Mouse (Mus musculus) adrenal gland, postnatal 36 days (tissue): ENCODE results near the gene Fam136a. TPM values are rescaled to one million over a fixed set of nuclear protein-coding genes. Genes with fewer than 3 reads are reported as not detected.

Experiments used
- DNase-seq, 2 experiments: peaks; one replicate each; pipeline ENCODE4 v3.0.0; 2021; ENCODE audit warnings: mixed read lengths in 1 of 2
- total RNA-seq, 2 experiments: library from RNA; stranded (reverse); gene quantifications; 2 replicates each; pipeline ENCODE4 v1.2.3; 2021

Fam136a gene
- total RNA-seq, 2 experiments from 2014 or later: 70.1 to 117 TPM

DNA sequence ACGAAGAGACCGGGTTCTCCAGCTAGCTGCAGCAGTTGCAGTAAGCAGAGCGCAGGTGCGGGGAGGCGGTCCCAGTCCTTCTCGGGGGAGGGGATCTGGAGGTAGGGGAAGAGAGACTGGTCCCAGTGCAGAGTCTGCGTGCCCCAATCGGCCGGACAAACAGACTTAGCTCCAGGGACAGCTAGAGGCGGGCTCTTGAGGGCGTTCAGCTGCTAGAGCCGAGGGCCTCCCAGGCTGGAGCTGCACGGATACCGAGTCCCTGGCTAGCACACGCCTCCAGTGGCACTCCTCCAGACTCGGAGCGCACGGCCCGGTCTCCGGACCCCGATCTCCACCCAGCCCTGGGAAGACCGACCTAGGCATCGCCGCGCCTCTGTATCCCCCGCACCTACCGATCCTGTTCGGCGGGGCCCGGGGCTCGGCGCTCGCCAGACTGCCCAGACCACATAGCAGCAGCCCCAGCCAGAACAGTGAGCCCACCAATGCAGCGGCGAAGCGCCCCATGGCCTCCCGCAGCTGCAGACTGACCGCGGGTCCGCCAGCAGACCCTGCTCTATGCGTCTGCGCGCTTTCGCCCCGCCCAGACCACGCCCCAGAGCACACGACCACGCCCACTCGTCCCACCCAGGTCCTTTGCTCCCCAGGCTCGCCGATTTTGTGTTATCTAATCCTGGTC, 31.3 kb downstream of the Fam136a start, which contains the start of gene Pcyox1:
Gene Pcyox1 (minus strand): TSS at position 574 of the 676 bp plus-strand sequence.
- DNase-seq: peak; percentile 92 to 93

DNA sequence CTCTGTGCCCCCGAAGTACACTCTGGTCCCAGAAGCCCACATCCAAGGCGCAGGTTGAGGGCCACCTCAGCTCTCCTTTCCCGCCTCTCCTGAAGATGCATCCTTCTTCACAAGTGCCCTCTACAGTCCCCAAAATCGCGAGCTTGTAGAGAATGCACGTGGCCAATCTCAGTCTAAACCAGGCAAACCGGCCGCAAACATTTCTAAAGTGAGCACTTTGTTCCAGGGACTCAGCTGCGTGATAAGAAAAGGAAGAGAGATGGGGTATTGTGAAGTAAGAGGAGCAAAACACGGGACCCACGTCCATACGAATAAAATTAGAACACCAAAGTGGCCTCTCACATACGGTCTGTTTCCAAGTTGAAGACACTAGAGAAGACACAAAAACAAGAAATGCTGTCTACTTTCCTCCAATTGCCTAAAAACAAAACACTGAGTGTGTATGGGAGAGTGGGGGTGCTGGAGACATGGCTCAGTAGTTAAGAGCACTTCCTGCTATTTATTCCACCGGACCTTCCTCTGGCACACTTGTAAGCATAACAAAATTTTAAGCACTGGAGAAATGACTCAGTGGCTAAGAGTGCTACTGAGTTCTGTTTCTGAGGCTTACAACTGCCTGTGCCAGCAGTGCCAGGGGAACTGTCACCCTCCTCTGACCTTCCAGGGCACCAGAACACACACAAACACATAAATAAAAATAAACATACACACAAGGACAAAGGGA, 32.0 kb downstream of the Fam136a start:
- no peak for DNase-seq

DNA sequence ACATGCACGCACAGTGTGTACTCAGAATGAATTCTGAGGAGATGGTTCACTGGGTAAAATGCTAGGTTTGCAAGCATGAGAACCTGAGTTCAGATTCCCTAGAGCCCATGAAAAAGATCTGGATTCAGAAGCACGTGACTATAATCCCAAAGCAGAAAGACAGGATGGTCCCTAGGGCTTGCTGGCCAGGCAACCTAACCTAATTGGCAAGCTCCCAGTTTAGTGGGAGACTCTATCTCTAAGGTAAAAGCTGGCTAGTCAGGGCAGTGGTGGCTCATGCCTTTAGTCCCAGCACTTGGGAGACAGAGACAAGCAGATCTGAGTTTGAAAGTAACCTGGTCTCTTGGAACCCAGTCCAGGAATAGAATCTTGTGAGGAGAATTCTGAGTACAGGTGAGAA, 33.5 kb downstream of the Fam136a start:
- DNase-seq: no peak

DNA sequence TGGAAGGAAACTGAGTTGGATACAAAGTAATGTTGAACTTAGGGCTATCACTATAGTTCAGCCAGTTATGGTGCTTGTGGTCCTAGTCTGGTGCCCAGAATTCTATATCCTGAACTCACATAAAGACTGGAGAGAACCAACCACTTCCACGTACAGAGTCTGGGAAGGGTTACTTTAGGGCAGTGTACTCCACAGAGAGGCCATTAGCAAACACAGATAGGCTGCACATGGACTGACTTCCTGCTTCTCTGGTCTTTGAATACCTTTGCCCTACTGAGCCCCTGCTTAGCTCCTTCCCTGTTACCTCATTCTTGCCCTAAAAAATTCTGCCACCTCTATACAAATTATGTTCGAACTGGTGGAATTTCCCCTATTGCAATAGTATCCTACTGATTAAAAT, 34.5 kb downstream of the Fam136a start:
- DNase-seq: no peak

DNA sequence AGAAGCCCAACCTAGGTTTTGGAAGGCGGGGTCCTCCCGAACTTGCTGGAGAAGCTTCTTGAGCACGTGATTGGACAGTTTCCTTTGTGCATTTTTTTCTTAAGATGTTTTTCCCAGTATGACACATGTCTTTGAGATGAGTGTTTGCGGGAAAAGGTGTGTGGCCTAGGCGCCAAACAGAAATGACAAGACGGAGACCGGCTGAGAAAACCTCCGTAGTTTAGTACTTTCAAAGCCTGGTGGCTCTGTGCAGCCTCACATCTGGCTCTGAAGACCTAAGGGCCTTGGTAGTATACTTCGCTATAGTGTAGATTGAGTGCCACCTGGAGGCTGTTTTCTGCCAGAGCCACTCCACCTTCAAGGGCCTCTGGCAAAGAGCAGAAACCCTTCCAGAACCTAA, 35.5 kb downstream of the Fam136a start:
- peak; percentile 81 to 84 for DNase-seq

DNA sequence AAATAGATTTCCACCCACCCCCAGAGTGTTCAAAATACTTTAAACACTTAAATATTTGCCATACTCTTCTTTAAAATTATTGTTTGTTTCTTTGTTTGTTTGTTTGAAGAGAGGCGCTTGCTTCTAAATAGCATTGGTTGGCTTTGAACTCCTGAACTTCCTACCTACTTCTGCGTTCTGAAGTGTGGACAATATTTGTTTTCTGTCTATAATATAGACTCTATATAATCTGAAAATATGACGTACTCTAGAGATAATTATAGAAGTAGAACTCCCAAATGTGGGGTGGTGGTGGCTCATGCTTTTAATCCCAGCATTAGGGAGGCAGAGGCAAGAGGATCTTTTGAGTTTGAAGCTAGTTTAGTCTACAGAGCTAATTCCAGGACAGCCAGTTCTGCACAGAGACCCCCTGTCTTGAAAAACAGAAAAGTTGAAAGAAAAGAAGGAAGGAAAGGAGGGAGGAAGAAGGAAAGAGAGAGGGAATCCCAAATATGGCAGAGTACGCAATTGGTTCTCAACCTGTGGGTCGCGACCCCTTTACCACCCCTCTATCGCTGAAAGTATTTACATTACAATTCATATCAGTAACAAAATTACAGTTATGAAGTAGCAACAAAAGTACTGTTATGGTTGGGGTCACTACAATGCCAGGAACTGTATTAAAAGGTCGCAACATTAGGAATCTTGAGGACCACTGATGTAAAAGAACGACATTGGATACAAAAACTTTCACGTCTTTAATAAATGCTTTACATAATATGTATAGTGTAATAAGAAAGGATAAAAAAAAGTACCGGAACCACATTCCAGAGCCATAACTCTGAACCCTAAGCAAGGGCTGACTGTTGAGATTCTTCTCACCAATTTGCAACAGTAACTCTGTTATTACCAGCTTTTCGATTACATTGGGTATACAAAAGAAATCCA, 37.5 kb downstream of the Fam136a start:
- no peak for DNase-seq

DNA sequence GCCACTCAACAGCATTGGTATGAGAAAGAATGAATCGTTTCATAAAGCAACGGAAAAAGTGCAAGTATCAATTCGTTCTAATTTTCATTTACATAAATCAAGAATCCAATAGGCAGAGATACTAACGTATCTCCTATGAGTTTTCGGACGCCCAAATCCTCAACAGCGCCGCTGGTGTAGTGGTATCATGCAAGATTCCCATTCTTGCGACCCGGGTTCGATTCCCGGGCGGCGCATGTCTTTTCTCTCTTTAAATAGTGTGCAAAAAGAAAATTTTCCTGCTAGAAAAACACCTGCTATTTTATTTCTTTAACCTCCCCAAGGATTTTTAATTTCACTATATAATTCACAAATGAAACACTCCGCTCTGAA, 38.3 kb downstream of the Fam136a start:
- DNase-seq: peak; percentile 80 to 88

DNA sequence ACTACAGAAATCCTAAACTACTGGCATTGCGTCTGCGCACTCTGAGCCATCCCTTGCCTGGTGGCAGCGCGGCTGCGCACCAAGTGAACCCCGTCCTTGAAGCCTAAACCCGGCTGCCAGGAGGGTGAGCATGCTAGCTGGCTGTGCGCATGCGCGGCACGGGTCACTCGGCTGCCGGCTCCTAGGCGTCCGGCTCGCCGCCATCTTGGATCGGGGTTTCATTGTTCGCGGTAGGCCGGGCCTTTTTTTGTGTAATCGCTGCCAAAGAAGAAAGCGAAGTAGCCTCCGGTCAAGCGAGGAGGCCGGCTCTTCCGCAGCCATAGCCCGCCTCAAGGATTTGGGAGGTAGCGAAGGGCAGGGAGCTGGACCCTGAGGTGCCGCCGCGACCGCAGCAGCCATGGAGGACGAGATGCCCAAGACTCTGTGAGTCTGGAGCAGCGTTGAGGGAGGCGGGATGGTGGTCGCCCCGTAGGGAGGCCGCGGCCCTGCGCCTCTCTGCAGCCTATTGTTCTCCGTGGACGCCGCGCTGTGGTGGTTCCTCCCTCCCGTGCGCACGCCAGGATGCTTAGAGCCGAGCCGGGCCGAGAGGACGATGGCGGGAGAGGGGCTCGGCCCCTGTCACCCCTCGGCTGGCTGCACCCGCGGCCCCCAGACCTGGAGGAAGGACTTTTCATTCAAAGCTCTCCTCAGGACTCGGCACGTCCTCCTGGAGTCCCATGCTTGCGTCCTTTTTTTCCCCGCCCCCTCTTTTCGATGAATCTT, 38.8 kb downstream of the Fam136a start, which contains the start of gene Tia1:
Gene Tia1 (plus strand): TSS at position 120 of the 762 bp plus-strand sequence.
- peak; percentile 99 for DNase-seq

DNA sequence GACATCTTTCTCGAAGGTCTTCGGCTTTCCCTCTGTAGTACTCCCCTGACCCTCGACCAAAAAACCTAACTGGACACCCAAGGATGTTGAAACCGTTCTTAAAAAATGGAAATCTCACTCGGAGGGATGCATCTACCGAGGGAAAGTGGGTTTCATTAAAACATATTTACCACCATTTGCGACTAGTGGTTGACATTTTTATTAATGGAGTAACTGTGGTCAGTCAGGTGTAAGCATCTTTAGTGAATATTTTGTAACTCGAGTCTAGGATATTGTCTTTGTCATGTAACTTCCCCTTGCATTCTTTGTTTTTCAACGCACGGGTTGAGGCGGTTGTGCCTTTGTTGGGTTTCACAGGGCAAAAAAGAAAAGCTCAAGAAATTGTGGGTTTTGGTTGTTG, 39.5 kb downstream of the Fam136a start:
- no peak for DNase-seq

DNA sequence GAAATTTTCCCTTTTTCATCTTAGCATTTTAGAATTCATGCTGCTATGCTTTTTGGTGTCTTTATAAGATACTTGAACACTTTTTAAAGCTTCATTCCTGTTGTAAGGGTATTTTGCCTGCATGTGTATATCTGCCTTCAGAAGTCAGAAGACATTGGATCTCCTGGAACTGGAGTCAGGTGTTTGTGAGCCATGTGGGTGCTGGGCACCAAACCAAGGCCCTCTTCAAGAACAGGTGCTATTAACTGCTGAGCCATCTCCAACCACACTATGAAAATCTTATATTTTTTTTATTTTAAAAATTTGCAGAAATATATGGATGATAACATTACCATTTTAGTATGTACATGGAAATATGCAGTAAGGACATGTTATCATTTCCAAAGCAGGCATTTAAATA, 40.9 kb downstream of the Fam136a start:
- no peak for DNase-seq

DNA sequence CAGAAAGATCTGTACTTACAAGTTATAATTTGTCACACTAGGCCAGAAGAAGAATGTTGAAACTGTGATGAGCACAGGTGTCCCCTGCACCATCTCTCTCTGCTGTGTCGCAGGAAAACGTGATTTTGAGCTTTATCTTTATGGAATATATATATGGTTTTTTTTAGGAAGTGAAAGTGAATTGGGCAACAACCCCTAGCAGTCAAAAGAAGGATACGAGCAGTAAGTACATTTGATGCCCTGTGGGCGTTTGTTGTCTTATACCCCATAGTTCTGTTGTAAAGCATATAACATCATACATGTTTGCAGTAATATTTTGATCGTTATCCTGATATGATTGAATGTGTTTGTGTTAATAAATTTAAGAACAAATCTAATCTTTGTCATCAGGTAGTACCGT, 53.3 kb downstream of the Fam136a start:
- no peak for DNase-seq

DNA sequence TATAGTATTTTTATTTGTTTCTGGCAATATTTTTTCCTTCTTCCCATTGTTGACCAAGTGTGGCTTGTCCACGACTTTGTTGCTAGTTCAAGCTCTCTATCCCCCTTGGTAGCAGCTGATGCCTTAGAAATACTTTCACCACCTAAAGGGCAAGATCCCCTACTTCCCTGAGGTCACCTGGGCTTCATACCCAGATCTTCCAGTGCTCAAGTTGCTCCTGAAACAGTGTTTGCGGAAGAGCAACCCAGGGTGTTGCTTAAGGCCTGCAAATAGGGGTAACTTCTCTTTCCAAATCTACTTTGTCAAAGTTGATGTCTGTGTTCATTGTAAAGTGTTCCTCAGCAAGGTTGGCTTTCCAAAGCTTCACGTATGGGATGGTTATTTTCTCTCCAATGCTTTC, 53.8 kb downstream of the Fam136a start:
- DNase-seq: no peak

Other genes starting within 250 kb of the Fam136a start
- 10 to 100 TPM; 12.0 to 20.8 TPM for gene Tgfa, start 170.4 kb upstream of the Fam136a start, total RNA-seq
- gene Snrpg, start 5.7 kb downstream of the Fam136a start, total RNA-seq: 100 to 1,000 TPM; 202 to 467 TPM
- gene Pcyox1, start 31.5 kb downstream of the Fam136a start, total RNA-seq: 100 to 1,000 TPM; 139 to 253 TPM
- 10 to 100 TPM; 36.2 to 53.6 TPM for gene Tia1, start 38.6 kb downstream of the Fam136a start, total RNA-seq
- gene Gm44790, start 61.0 kb downstream of the Fam136a start, total RNA-seq: not detected
- 10 to 100 TPM; 16.5 to 23.5 TPM for gene C87436, start 72.7 kb downstream of the Fam136a start, total RNA-seq
- gene Pcbp1, start 160.7 kb downstream of the Fam136a start, total RNA-seq: 100 to 1,000 TPM; 316 to 364 TPM